Comparison of ENCODE assay signal across 25 mouse cellular contexts in genomic region chr5:64989940-64990339, GRCm38 (mm10). TPM values are rescaled to one million over a fixed set of nuclear protein-coding genes. Genes with fewer than 3 reads are reported as not detected.
DNase-seq lines count a peak whose midpoint lies in the region; ATAC-seq and TF ChIP-seq lines count a peak whose summit lies in the region.
"Had no signal": no experiment of that assay in that cellular context is flagged by ENCODE, and none has a peak within 500 bp of the region (broad histone marks: within the 10 kb centered on the region; RNA-seq: fewer than 3 reads in every experiment).

No protein-coding gene starts in this region.

- no peaks in the 10 kb centered on the region for H3K36me3 ChIP-seq in thymus, adult 2 months (ENCODE audit: control insufficient read depth, insufficient read depth, low read length)
- H3K36me3 ChIP-seq: forebrain, embryonic 12.5 days; hindbrain, embryonic 13.5 days; intestine, embryonic 15.5 days; midbrain, embryonic 13.5 days; neural tube, embryonic 12.5 days had no signal

- H3K4me3 ChIP-seq in thymus, adult 2 months (ENCODE audit: control insufficient read depth, insufficient read depth, low read length), result no peak overlapping the region
- H3K4me3 ChIP-seq: embryonic facial prominence, embryonic 12.5 days; forebrain, embryonic 12.5 days; heart, embryonic 12.5 days; hindbrain, embryonic 13.5 days; intestine, embryonic 15.5 days; layer of hippocampus, adult 2 months; megakaryocyte, embryonic 14.5 days; midbrain, embryonic 13.5 days; neural tube, embryonic 12.5 days had no signal

- peaks cover 4% of the 10 kb centered on the region; the same call in 1 of the 2 replicates for H3K4me1 ChIP-seq in thymus, adult 2 months (replicated peaks; ENCODE audit: control insufficient read depth, insufficient read depth, low read length)
- H3K4me1 ChIP-seq: embryonic facial prominence, embryonic 12.5 days; forebrain, embryonic 12.5 days; hindbrain, embryonic 13.5 days; intestine, embryonic 15.5 days; neural tube, embryonic 12.5 days had no signal

- peak; percentile 37 for DNase-seq in thymus, postnatal 0 days (ENCODE audit: low spot score)
- no peak for DNase-seq in thymus, adult 2 months
- peak; percentile 47 for DNase-seq in T-cell, adult 2 months (ENCODE audit: low spot score)
- DNase-seq in induced T-regulatory cell, adult 2 months (ENCODE audit: low read depth), result peak; percentile 54
- DNase-seq in kidney, postnatal 25 days, result no peak
- DNase-seq in frontal cortex, postnatal 25 days (ENCODE audit: low spot score in 2 of 2), result no peak
- no peak for DNase-seq in testis, postnatal 10 days (ENCODE audit: low spot score)
- DNase-seq: cerebellum, adult 11-12 months; cerebellum, postnatal 14 days; heart, postnatal 14 days; kidney, adult 9 months; kidney, postnatal 14 days; lung, adult 18-20 months; lung, postnatal 10 days had no signal

- 6% methylated on average over 1 of the region's 1 CpGs for WGBS in thymus, adult 2 months

- H3K27ac ChIP-seq in thymus, adult 2 months (ENCODE audit: control insufficient read depth, insufficient read depth, low read length), result no peak overlapping the region
- H3K27ac ChIP-seq: embryonic facial prominence, embryonic 12.5 days; forebrain, embryonic 12.5 days; intestine, embryonic 15.5 days; layer of hippocampus, adult 2 months; midbrain, embryonic 13.5 days; neural tube, embryonic 12.5 days had no signal

- no peaks in the 10 kb centered on the region for H3K27me3 ChIP-seq in thymus, adult 2 months (ENCODE audit: control insufficient read depth, insufficient read depth, low read length)
- H3K27me3 ChIP-seq: embryonic facial prominence, embryonic 12.5 days; forebrain, embryonic 12.5 days; heart, embryonic 12.5 days; hindbrain, embryonic 13.5 days; intestine, embryonic 15.5 days; megakaryocyte, embryonic 14.5 days; midbrain, embryonic 13.5 days; neural tube, embryonic 12.5 days had no signal

- TF ChIP-seq CTCF in thymus, adult 2 months (IDR thresholded peaks at IDR 0.05; ENCODE audit: borderline replicate concordance, control insufficient read depth, extremely low read depth, insufficient read depth, low read length, poor library complexity), result no peak

- TF ChIP-seq POLR2A in thymus, adult 2 months (IDR thresholded peaks at IDR 0.05; ENCODE audit: control insufficient read depth, extremely low read depth, insufficient read depth, low read length, poor library complexity), result no peak

- peak; percentile 76 for ATAC-seq in neutrophil, adult 5-6 weeks (ENCODE audit: extremely low read depth, insufficient number of reproducible peaks, low FRiP score, poor library complexity, severe bottlenecking)
- ATAC-seq: intestine, embryonic 15.5 days; midbrain, embryonic 13.5 days had no signal

RNA-seq across cellular contexts. Expression of gene Fam114a1, which starts 20.1 kb away (rescaled TPM):
- 9.5 and 10.3 TPM in 2 replicates for polyA plus RNA-seq in thymus, postnatal 0 days (2015; fragmentation: Nextera tagmentation; extraction: Ambion mirVana)
- polyA plus RNA-seq in thymus, adult 2 months (2012; rRNA removed), result 3.4 and 6.8 TPM in 2 replicates
- total RNA-seq in neutrophil, adult 5-6 weeks (2017), result 32.7 and 33.2 TPM in 2 replicates

RNA-seq across cellular contexts. Expression of gene Tlr6, which starts 30.0 kb away (rescaled TPM):
- 1.0 and 1.1 TPM in 2 replicates for polyA plus RNA-seq in thymus, postnatal 0 days (2015; fragmentation: Nextera tagmentation; extraction: Ambion mirVana)
- polyA plus RNA-seq in thymus, adult 2 months (2012; rRNA removed), result 1.5 TPM in 2 replicates
- total RNA-seq in neutrophil, adult 5-6 weeks (2017), result 31.0 and 37.8 TPM in 2 replicates

RNA-seq across cellular contexts. Expression of gene Tlr1, which starts 56.6 kb away (rescaled TPM):
- polyA plus RNA-seq in thymus, postnatal 0 days (2015; fragmentation: Nextera tagmentation; extraction: Ambion mirVana), result 1.8 and 2.0 TPM in 2 replicates
- polyA plus RNA-seq in thymus, adult 2 months (2012; rRNA removed), result 4.4 and 4.7 TPM in 2 replicates
- total RNA-seq in neutrophil, adult 5-6 weeks (2017), result 84.2 and 96.3 TPM in 2 replicates
- total RNA-seq: gastrocnemius, adult 8-10 months had no signal

Comparison
In these comparisons a context has a peak if more than half of its experiments do, and no peak if none do; other contexts are left out.
1. DNase-seq: peak in thymus, postnatal 0 days (single experiment), T-cell, adult 2 months (single experiment) and induced T-regulatory cell, adult 2 months (single experiment); none in thymus, adult 2 months (single experiment), kidney, postnatal 25 days (0 of 2), frontal cortex, postnatal 25 days (0 of 2) and testis, postnatal 10 days (single experiment).